Mouse (Mus musculus): Measurements from ENCODE around the gene Dnah7b. TPM values are rescaled to one million over a fixed set of nuclear protein-coding genes. Genes with fewer than 3 reads are reported as not detected.
"Not testable (repeated sequence)": the region's sequence is repeated elsewhere in the genome, so short reads cannot be mapped to it uniquely, and the experiment has no call there.

Dnah7b gene
- total and polyA plus RNA-seq, 3 experiments = 0.42 to 0.73 (median 0.55) TPM

DNA sequence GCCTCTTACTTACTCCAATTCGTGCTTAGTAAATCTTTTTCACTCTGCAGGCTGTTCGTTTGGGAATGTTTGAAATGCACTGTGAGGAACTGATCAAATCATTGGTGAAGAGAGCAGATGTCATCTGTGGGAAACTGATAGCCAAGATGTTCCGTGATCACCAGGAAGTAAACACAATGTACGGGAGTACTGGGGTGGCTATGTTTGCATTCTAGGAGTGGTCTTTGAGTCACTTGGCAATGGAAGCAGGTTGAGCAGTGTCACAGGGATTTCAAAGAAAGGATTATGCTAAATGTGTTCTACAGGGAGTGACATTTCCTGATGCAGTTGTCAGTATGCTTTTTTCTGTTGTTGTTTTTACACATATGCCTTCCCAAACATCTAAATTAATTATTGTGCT, 61.9 kb downstream of the Dnah7b start:
- Histone ChIP-seq H3K27me3 (ENCODE audit: control insufficient read depth, insufficient read depth, low read length) (no peaks in the 10 kb centered on the region), H3K27ac (no peak overlapping the region), H3K4me1 (ENCODE audit: control insufficient read depth, insufficient read depth, low read length) (no peaks in the 10 kb centered on the region), H3K79me2 (replicated peaks; ENCODE audit: control insufficient read depth, insufficient read depth, low read length) (no peaks in the 10 kb centered on the region), H3K4me3 (no peak overlapping the region), H3K36me3 (ENCODE audit: control insufficient read depth, insufficient read depth, low read length) (no peaks in the 10 kb centered on the region), H3K9ac (ENCODE audit: low read depth, low read length) (no peak overlapping the region)
- TF ChIP-seq POLR2A (IDR thresholded peaks at IDR 0.05; ENCODE audit: insufficient read depth, low read depth, low read length) = no peak
- no peak for TF ChIP-seq EP300 (IDR thresholded peaks at IDR 0.05; ENCODE audit: insufficient read depth, low read depth, low read length)
- WGBS = 45% methylated on average over 4 of the region's 4 CpGs
- DNase-seq = no peak
- intact Hi-C loops (cut with DNase I) = no loop called here

DNA sequence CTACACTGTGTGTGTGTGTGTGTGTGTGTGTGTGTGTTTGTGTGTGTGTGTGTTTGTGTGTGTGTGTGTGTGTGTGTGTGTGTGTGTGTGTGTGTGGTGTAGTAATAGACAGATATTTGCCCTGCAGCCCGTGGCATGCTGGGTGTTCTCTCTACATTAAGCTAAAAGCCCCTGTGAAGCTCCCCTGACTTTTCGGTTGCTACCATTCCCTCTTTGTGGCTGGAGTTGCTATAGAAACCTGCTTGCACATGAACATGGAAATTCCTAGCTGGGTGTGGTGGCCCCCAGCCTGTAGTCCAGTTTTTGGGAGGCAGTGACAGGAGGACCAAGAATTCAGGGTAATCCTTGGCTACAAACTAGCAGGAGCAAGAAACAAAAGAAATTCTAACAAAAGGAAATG, 130.7 kb downstream of the Dnah7b start:
- H3K36me3 ChIP-seq (ENCODE audit: control insufficient read depth, insufficient read depth, low read length); H3K4me1 ChIP-seq (ENCODE audit: control insufficient read depth, insufficient read depth, low read length); intact Hi-C loops (cut with DNase I); H3K9ac ChIP-seq (ENCODE audit: low read depth, low read length); H3K4me3 ChIP-seq; DNase-seq; H3K27me3 ChIP-seq (ENCODE audit: control insufficient read depth, insufficient read depth, low read length); H3K27ac ChIP-seq; H3K79me2 ChIP-seq (replicated peaks; ENCODE audit: control insufficient read depth, insufficient read depth, low read length): not testable (repeated sequence)
- 83% methylated on average over 2 of the region's 2 CpGs for WGBS

DNA sequence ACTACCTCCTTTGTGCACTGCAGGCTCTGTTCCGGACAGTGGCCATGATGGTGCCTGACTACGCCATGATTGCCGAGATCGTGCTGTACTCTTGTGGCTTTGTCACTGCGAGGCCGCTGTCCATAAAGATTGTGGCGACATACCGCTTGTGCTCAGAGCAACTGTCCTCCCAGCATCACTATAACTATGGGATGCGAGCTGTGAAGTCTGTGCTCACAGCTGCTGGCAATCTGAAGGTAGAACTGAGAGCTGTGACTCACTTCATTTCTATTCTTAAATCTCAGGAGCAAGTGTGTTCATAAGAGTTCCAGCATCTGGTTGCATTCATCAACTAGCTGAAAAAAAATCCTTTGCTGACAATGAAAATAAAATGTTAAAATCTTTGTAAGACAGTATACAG, 135.1 kb downstream of the Dnah7b start:
- intact Hi-C loops (cut with DNase I); H3K4me1 ChIP-seq (ENCODE audit: control insufficient read depth, insufficient read depth, low read length); H3K9ac ChIP-seq (ENCODE audit: low read depth, low read length); H3K27me3 ChIP-seq (ENCODE audit: control insufficient read depth, insufficient read depth, low read length); DNase-seq; H3K79me2 ChIP-seq (replicated peaks; ENCODE audit: control insufficient read depth, insufficient read depth, low read length); H3K4me3 ChIP-seq; H3K27ac ChIP-seq; H3K36me3 ChIP-seq (ENCODE audit: control insufficient read depth, insufficient read depth, low read length): not testable (repeated sequence)
- WGBS = 95% methylated on average over 9 of the region's 9 CpGs

DNA sequence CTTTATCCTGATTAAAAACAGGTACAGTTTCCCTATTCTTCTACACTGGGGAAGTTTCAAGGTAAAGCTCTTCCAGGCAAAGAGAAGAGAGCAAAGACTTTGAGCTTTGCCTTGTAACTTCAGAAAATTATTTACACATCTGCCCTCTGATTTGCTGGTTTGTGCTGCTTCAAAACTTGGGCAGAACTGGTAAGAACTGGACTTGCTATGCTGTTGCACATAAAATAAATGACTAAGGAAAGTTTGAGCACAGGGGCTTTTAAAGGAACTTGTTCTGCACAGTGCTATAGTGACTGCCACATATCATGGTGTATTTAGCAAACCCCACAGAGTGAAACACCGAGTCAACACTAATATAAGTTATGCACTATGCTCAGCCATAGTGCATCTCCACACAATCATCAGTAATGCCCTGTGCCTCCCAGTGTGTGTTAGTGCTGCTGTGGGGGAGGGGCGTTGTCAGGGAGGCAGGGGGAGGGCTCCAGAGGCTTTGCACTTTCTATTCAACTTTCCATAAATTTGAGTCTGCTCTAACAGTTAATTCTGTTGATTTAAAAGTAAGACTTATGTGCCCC, 144.0 kb downstream of the Dnah7b start:
- H3K79me2 ChIP-seq (replicated peaks; ENCODE audit: control insufficient read depth, insufficient read depth, low read length); DNase-seq; H3K36me3 ChIP-seq (ENCODE audit: control insufficient read depth, insufficient read depth, low read length); H3K27me3 ChIP-seq (ENCODE audit: control insufficient read depth, insufficient read depth, low read length); H3K4me1 ChIP-seq (ENCODE audit: control insufficient read depth, insufficient read depth, low read length); H3K9ac ChIP-seq (ENCODE audit: low read depth, low read length); H3K27ac ChIP-seq; H3K4me3 ChIP-seq: not testable (repeated sequence)
- WGBS = 58% methylated on average over 2 of the region's 2 CpGs
- intact Hi-C loops (cut with DNase I) = loop anchor here (5.0 kb wide), 1 partner anchor 427 kb away; no protein-coding TSS in a partner anchor

DNA sequence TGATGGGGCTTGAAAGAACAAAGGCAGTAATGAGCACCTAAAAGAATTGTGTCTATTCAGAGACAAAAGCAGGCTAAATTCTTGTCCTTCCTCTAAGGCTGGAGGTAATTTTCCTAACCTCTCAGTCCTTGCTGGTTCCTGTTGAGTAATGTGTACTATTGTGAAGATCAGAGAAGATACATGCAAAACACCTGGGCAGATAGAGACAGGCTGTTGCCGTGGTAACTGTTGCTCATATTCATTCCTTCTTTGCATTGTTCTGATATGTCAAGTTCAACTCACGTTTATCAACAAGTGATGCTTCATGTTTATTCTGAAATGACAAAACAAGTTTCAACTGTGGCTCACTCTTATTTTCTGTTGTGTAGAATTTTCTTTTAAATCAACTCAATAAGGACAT, 156.6 kb downstream of the Dnah7b start:
- 77% methylated on average over 2 of the region's 2 CpGs for WGBS
- H3K4me3 ChIP-seq; H3K36me3 ChIP-seq (ENCODE audit: control insufficient read depth, insufficient read depth, low read length); intact Hi-C loops (cut with DNase I); H3K79me2 ChIP-seq (replicated peaks; ENCODE audit: control insufficient read depth, insufficient read depth, low read length); H3K9ac ChIP-seq (ENCODE audit: low read depth, low read length); DNase-seq; H3K4me1 ChIP-seq (ENCODE audit: control insufficient read depth, insufficient read depth, low read length); H3K27me3 ChIP-seq (ENCODE audit: control insufficient read depth, insufficient read depth, low read length); H3K27ac ChIP-seq: not testable (repeated sequence)

DNA sequence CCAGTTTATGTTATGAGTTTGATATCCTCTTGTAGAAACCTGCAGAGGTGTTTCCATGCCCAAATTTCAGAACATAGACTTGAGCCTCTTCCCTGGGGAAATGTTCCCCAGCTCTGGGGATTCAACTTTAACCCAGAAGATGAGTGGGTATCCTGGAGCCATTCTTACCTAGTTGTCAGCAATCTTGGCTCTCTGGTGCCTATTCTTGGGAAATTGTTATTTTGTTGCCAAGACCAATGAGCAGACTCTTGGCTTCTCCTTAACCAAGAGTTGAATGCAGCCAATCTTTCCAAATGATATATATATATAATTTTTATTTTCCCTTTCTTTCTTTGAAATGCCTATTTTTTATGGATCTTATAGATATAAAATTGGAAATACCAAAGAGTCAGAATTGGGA, 160.0 kb downstream of the Dnah7b start:
- intact Hi-C loops (cut with DNase I); H3K4me1 ChIP-seq (ENCODE audit: control insufficient read depth, insufficient read depth, low read length); H3K4me3 ChIP-seq; H3K36me3 ChIP-seq (ENCODE audit: control insufficient read depth, insufficient read depth, low read length); H3K9ac ChIP-seq (ENCODE audit: low read depth, low read length); DNase-seq; H3K79me2 ChIP-seq (replicated peaks; ENCODE audit: control insufficient read depth, insufficient read depth, low read length); H3K27me3 ChIP-seq (ENCODE audit: control insufficient read depth, insufficient read depth, low read length); H3K27ac ChIP-seq: not testable (repeated sequence)

DNA sequence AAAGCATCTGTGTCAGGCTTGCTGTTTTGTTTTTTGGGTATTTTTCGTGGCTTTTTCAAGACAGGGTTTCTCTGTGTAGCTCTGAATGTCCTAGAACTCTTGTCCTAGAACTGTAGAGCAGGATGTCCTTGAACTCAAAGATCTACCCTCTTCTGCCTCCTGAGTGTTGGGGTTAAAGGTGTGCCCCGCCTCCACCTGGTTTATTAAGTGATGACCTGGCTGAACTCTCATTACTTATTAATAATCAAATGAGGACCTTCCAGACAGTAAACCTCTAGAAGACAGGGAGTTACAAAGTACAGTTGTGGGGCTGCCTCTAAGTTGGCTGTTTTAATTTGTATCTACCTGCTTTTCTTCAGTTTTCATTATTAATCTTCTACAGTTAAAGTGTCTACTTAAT, 202.7 kb downstream of the Dnah7b start:
- intact Hi-C loops (cut with DNase I); DNase-seq; H3K79me2 ChIP-seq (replicated peaks; ENCODE audit: control insufficient read depth, insufficient read depth, low read length); H3K36me3 ChIP-seq (ENCODE audit: control insufficient read depth, insufficient read depth, low read length); H3K4me1 ChIP-seq (ENCODE audit: control insufficient read depth, insufficient read depth, low read length); H3K27ac ChIP-seq; H3K9ac ChIP-seq (ENCODE audit: low read depth, low read length); H3K27me3 ChIP-seq (ENCODE audit: control insufficient read depth, insufficient read depth, low read length); H3K4me3 ChIP-seq: not testable (repeated sequence)
- WGBS = 60% methylated on average over 2 of the region's 2 CpGs

Data from heart, adult 2 months (tissue).